Mouse (Mus musculus) small intestine, adult 2 months (tissue): ENCODE data around the gene Gm20696.

Experiments used
- CTCF ChIP-seq: fragments of 200-500 bp; IDR thresholded peaks from 2 replicates; pipeline ENCODE4 v1.5.1; 2012; ENCODE audit warnings: low read depth, mild to moderate bottlenecking, control low read depth, inconsistent platforms, low read length, moderate library complexity, mixed read lengths; ENCODE audit not compliant: insufficient replicate concordance, insufficient read length; ENCODE audit errors: extremely low read depth
- POLR2A ChIP-seq: fragments of 200-500 bp; IDR thresholded peaks from 2 replicates; pipeline ENCODE4 v1.6.1; 2012; ENCODE audit warnings: low read depth, mild to moderate bottlenecking, control low read depth, inconsistent platforms, low read length, moderate library complexity

GRCm38 (mm10) chr6:99566921-99567320, 99.7 kb downstream of the Gm20696 start:
- TF ChIP-seq CTCF (no peak), POLR2A (no peak)
